Mouse (Mus musculus) lung, embryonic 16.5 days (tissue): ENCODE measurements around the gene Gldc. TPM values are rescaled to one million over a fixed set of nuclear protein-coding genes. Genes with fewer than 3 reads are reported as not detected.

Experiments
- ATAC-seq: fragments of 200-750 bp; cut with Nextera tagmentation; 2 replicates; pipeline ENCODE4 v1.8.0; 2017; ENCODE audit warnings: low read depth, mild to moderate bottlenecking, moderate library complexity
- H3K27ac ChIP-seq: fragments of 300-500 bp; sonication (generic); 2 replicates; pipeline ENCODE4 v1.5.1; 2014; ENCODE audit warnings: mild to moderate bottlenecking, control low read depth, low read length
- H3K27me3 ChIP-seq: fragments of 300-500 bp; sonication (generic); 2 replicates; pipeline ENCODE4 v1.6.1; 2014; ENCODE audit warnings: low read depth, low read length, mixed read lengths; ENCODE audit not compliant: control insufficient read depth, insufficient read depth
- H3K36me3 ChIP-seq: fragments of 300-500 bp; sonication (generic); 2 replicates; pipeline ENCODE4 v1.6.1; 2014; ENCODE audit warnings: low read length; ENCODE audit not compliant: control insufficient read depth, insufficient read depth
- H3K4me1 ChIP-seq: fragments of 300-500 bp; sonication (generic); replicated peaks from 2 replicates; pipeline ENCODE4 v1.6.1; 2014; ENCODE audit warnings: low read length, mixed read lengths; ENCODE audit not compliant: control insufficient read depth, insufficient read depth
- H3K4me2 ChIP-seq: fragments of 300-500 bp; sonication (generic); 2 replicates; pipeline ENCODE4 v1.6.1; 2014; ENCODE audit warnings: low read depth, low read length, control low read depth
- H3K4me3 ChIP-seq: fragments of 300-500 bp; sonication (generic); 2 replicates; pipeline ENCODE4 v1.5.1; 2014; ENCODE audit warnings: mild to moderate bottlenecking, low read length, control low read depth
- H3K9ac ChIP-seq: fragments of 300-500 bp; sonication (generic); 2 replicates; pipeline ENCODE4 v1.6.1; 2014; ENCODE audit warnings: low read length, control low read depth
- H3K9me3 ChIP-seq: fragments of 300-500 bp; sonication (generic); 2 replicates; pipeline ENCODE4 v1.6.1; 2016; ENCODE audit warnings: low read length; ENCODE audit not compliant: control insufficient read depth
- WGBS: fragments of 180-500 bp; shearing (Covaris S2); extraction: QIAGEN DNeasy Blood & Tissue Kit; methylation state at CpG from one replicate; pipeline ENCODE4 v1.1.7; 2014; 5-methylcytosine and 5-hydroxymethylcytosine counted together
- polyA plus RNA-seq: library from polyadenylated mRNA; unstranded; fragments of >200 nt; fragmentation: Nextera tagmentation; extraction: Ambion mirVana; gene quantifications from 2 replicates; pipeline ENCODE4 v1.2.1, GENCODE M21; 2015

The Gldc gene
- polyA plus RNA-seq, 1 experiment from 2014 or later = 0.60 TPM

DNA sequence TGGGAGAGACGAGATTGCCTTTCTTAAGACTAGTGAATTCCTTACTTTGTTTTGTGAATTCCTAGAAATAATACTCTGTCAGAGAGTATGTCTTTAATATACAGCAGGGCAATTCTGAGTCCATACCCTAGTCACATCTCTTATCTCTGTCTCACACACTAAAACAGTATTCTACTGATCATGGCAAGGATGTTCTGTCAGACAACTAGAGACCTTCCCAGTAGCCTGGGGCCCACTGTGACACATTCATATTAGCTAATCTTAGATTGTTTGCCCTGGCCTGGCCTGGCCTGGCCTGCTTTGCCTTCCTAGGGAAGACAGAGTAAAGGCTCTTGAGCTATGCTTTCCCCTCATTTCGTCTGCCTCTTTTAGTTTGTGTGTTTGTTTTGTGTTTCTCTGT is 124.6 kb downstream of the Gldc start:
- no peak for ATAC-seq
- H3K9ac ChIP-seq = no peak overlapping the region
- H3K4me3 ChIP-seq = no peak overlapping the region
- no peaks in the 10 kb centered on the region; the same call in 1 of the 2 replicates for H3K9me3 ChIP-seq
- WGBS = 78% methylated on average over 2 of the region's 2 CpGs
- no peak overlapping the region for H3K4me2 ChIP-seq
- H3K36me3 ChIP-seq = peaks cover 12% of the 10 kb centered on the region; the same call in 1 of the 2 replicates
- 0 out of 2 replicates have a peak, but pooled peaks cover 3% of the 10 kb centered on the region for H3K4me1 ChIP-seq
- no peak overlapping the region for H3K27ac ChIP-seq
- H3K27me3 ChIP-seq = no peaks in the 10 kb centered on the region

Other genes starting within 250 kb of the Gldc start
- gene Trpd52l3, start 171.6 kb downstream of the Gldc start, polyA plus RNA-seq = not detected in 2 replicates
- gene Uhrf2, start 144.9 kb downstream of the Gldc start, polyA plus RNA-seq = 60.2 and 64.8 TPM in 2 replicates
- gene Mbl2, start 57.5 kb upstream of the Gldc start, polyA plus RNA-seq = not detected in 2 replicates